Mouse (Mus musculus): ENCODE measurements around the gene Kif1c. TPM values are rescaled to one million over a fixed set of nuclear protein-coding genes. Genes with fewer than 3 reads are reported as not detected.

Kif1c gene
- total RNA-seq, 2 experiments from 2014 or later, result 3.9 to 13.2 TPM

- no peak for ATAC-seq (replicated peaks; ENCODE audit: low FRiP score, low TSS enrichment, poor library complexity, severe bottlenecking)
Measured at GRCm38 (mm10) chr11:70664741-70665140, 35.6 kb upstream of the Kif1c start.

GRCm38 (mm10) chr11:70666687-70667086 is 33.7 kb upstream of the Kif1c start:
- no peak for ATAC-seq (replicated peaks; ENCODE audit: low FRiP score, low TSS enrichment, poor library complexity, severe bottlenecking)

GRCm38 (mm10) chr11:70667271-70668150 is 32.8 kb upstream of the Kif1c start:
- ATAC-seq (replicated peaks; ENCODE audit: low FRiP score, low TSS enrichment, poor library complexity, severe bottlenecking), result no peak

GRCm38 (mm10) chr11:70668335-70668770 is 32.0 kb upstream of the Kif1c start:
- ATAC-seq (replicated peaks; ENCODE audit: low FRiP score, low TSS enrichment, poor library complexity, severe bottlenecking), result no peak

- ATAC-seq (replicated peaks; ENCODE audit: low FRiP score, low TSS enrichment, poor library complexity, severe bottlenecking), result peak; percentile 87
Measured at GRCm38 (mm10) chr11:70668771-70669505, 31.4 kb upstream of the Kif1c start, which contains the start of gene Spag7. TSS of gene Spag7 (minus strand) at chr11:70669416.

GRCm38 (mm10) chr11:70669582-70670345 is 30.6 kb upstream of the Kif1c start:
- peak; percentile 48 for ATAC-seq (replicated peaks; ENCODE audit: low FRiP score, low TSS enrichment, poor library complexity, severe bottlenecking)

- no peak for ATAC-seq (replicated peaks; ENCODE audit: low FRiP score, low TSS enrichment, poor library complexity, severe bottlenecking)
Measured at GRCm38 (mm10) chr11:70670483-70670882, 29.9 kb upstream of the Kif1c start.

- ATAC-seq (replicated peaks; ENCODE audit: low FRiP score, low TSS enrichment, poor library complexity, severe bottlenecking), result no peak
Measured at GRCm38 (mm10) chr11:70671333-70672047, 28.9 kb upstream of the Kif1c start.

- ATAC-seq (replicated peaks; ENCODE audit: low FRiP score, low TSS enrichment, poor library complexity, severe bottlenecking), result no peak
Measured at GRCm38 (mm10) chr11:70674014-70674413, 26.3 kb upstream of the Kif1c start.

- ATAC-seq (replicated peaks; ENCODE audit: low FRiP score, low TSS enrichment, poor library complexity, severe bottlenecking), result no peak
Measured at GRCm38 (mm10) chr11:70674501-70674900, 25.8 kb upstream of the Kif1c start.

- no peak for ATAC-seq (replicated peaks; ENCODE audit: low FRiP score, low TSS enrichment, poor library complexity, severe bottlenecking)
Measured at GRCm38 (mm10) chr11:70678092-70678491, 22.3 kb upstream of the Kif1c start.

- ATAC-seq (replicated peaks; ENCODE audit: low FRiP score, low TSS enrichment, poor library complexity, severe bottlenecking), result no peak
Measured at GRCm38 (mm10) chr11:70678576-70678975, 21.8 kb upstream of the Kif1c start.

- no peak for ATAC-seq (replicated peaks; ENCODE audit: low FRiP score, low TSS enrichment, poor library complexity, severe bottlenecking)
Measured at GRCm38 (mm10) chr11:70679361-70679760, 21.0 kb upstream of the Kif1c start.

- no peak for ATAC-seq (replicated peaks; ENCODE audit: low FRiP score, low TSS enrichment, poor library complexity, severe bottlenecking)
Measured at GRCm38 (mm10) chr11:70679894-70680293, 20.5 kb upstream of the Kif1c start.

GRCm38 (mm10) chr11:70681170-70681569 is 19.2 kb upstream of the Kif1c start:
- ATAC-seq (replicated peaks; ENCODE audit: low FRiP score, low TSS enrichment, poor library complexity, severe bottlenecking), result no peak

- 0 out of 2 replicates have a peak, but pooled peaks have one; percentile 24 for ATAC-seq (replicated peaks; ENCODE audit: low FRiP score, low TSS enrichment, poor library complexity, severe bottlenecking)
Measured at GRCm38 (mm10) chr11:70681897-70682581, 18.3 kb upstream of the Kif1c start.

GRCm38 (mm10) chr11:70683640-70684039 is 16.7 kb upstream of the Kif1c start:
- ATAC-seq (replicated peaks; ENCODE audit: low FRiP score, low TSS enrichment, poor library complexity, severe bottlenecking), result no peak

- peak; percentile 28; the same call in 1 of the 2 replicates for ATAC-seq (replicated peaks; ENCODE audit: low FRiP score, low TSS enrichment, poor library complexity, severe bottlenecking)
Measured at GRCm38 (mm10) chr11:70686901-70687566, 13.3 kb upstream of the Kif1c start.

All from megakaryocyte-erythroid progenitor cell, adult 5-6 weeks (primary cell).